Mouse (Mus musculus) lung, postnatal 0 days (tissue): ENCODE measurements around the gene Tm4sf5. TPM values are rescaled to one million over a fixed set of nuclear protein-coding genes. Genes with fewer than 3 reads are reported as not detected.
A peak's percentile ranks its signal among the peaks of the same experiment; 100 is the strongest.
"Not testable (repeated sequence)": the region's sequence is repeated elsewhere in the genome, so short reads cannot be mapped to it uniquely, and the experiment has no call there.

Source experiments
- ATAC-seq: fragments of 200-750 bp; cut with Nextera tagmentation; 2 replicates; pipeline ENCODE4 v1.8.0; 2017; ENCODE audit warnings: moderate library complexity
- DNase-seq: peaks from one replicate; pipeline ENCODE4 v3.0.0-alpha.2; 2016; ENCODE audit warnings: low spot score
- H3K27ac ChIP-seq: fragments of 300-500 bp; sonication (generic); 2 replicates; pipeline ENCODE4 v1.5.1; 2014; ENCODE audit warnings: antibody characterized with exemption, mild to moderate bottlenecking, low read length, mixed read lengths
- H3K27me3 ChIP-seq: fragments of 300-500 bp; sonication (generic); replicated peaks from 2 replicates; pipeline ENCODE4 v1.6.1; 2014; ENCODE audit warnings: low read length, mixed read lengths; ENCODE audit not compliant: insufficient read depth
- H3K36me3 ChIP-seq: fragments of 300-500 bp; sonication (generic); 2 replicates; pipeline ENCODE4 v1.6.1; 2014; ENCODE audit warnings: low read length, mixed read lengths; ENCODE audit not compliant: insufficient read depth
- H3K4me1 ChIP-seq: fragments of 300-500 bp; sonication (generic); 2 replicates; pipeline ENCODE4 v1.6.1; 2014; ENCODE audit warnings: antibody characterized with exemption, low read depth, low read length, mixed read lengths; ENCODE audit not compliant: insufficient read depth
- H3K4me2 ChIP-seq: fragments of 300-500 bp; sonication (generic); replicated peaks from 2 replicates; pipeline ENCODE4 v1.6.1; 2014; ENCODE audit warnings: low read depth, mild to moderate bottlenecking, low read length, moderate library complexity, mixed read lengths
- H3K4me3 ChIP-seq: fragments of 300-500 bp; sonication (generic); 2 replicates; pipeline ENCODE4 v1.5.1; 2014; ENCODE audit warnings: low read depth, low read length
- H3K9ac ChIP-seq: fragments of 300-500 bp; sonication (generic); replicated peaks from 2 replicates; pipeline ENCODE4 v1.6.1; 2014; ENCODE audit warnings: low read depth, mild to moderate bottlenecking
- H3K9me3 ChIP-seq: fragments of 300-500 bp; sonication (generic); 2 replicates; pipeline ENCODE4 v1.6.1; 2016; ENCODE audit warnings: low read length, mixed read lengths
- CTCF ChIP-seq: IDR thresholded peaks from 2 replicates; pipeline ENCODE4 v1.5.1; 2016; ENCODE audit warnings: antibody characterized with exemption, mild to moderate bottlenecking
- EP300 ChIP-seq: IDR thresholded peaks from 2 replicates; pipeline ENCODE4 v1.6.1; 2016; ENCODE audit warnings: antibody characterized with exemption, mild to moderate bottlenecking, control low read depth
- WGBS: fragments of 180-500 bp; shearing (Covaris S2); extraction: QIAGEN DNeasy Blood & Tissue Kit; methylation state at CpG from one replicate; pipeline ENCODE4 v1.1.7; 2014; 5-methylcytosine and 5-hydroxymethylcytosine counted together
- polyA plus RNA-seq: library from polyadenylated mRNA; unstranded; fragments of >200 nt; fragmentation: Nextera tagmentation; extraction: Ambion mirVana; gene quantifications from 2 replicates; pipeline ENCODE4 v1.2.1, GENCODE M21; 2015

The Tm4sf5 gene
- polyA plus RNA-seq, 1 experiment from 2014 or later, result 2.6 TPM

GRCm38 (mm10) chr11:70467902-70468619 lies 37.0 kb upstream of the Tm4sf5 start:
- TF ChIP-seq CTCF, result no peak
- peak; percentile 11 for TF ChIP-seq EP300
- peak; percentile 66 for DNase-seq
- peak; percentile 68 for ATAC-seq

GRCm38 (mm10) chr11:70469764-70470163 lies 35.3 kb upstream of the Tm4sf5 start:
- no peak for ATAC-seq
- no peak overlapping the region for H3K4me2 ChIP-seq
- no peaks in the 10 kb centered on the region for H3K27me3 ChIP-seq
- no peaks in the 10 kb centered on the region for H3K9me3 ChIP-seq
- H3K9ac ChIP-seq, result no peak overlapping the region
- H3K27ac ChIP-seq, result no peak overlapping the region
- peaks cover 6% of the 10 kb centered on the region; the same call in 1 of the 2 replicates for H3K4me1 ChIP-seq
- WGBS, result 86% methylated on average over 3 of the region's 3 CpGs
- no peak overlapping the region for H3K4me3 ChIP-seq
- H3K36me3 ChIP-seq, result no peaks in the 10 kb centered on the region
- no peak for DNase-seq
- TF ChIP-seq EP300 (no peak), CTCF (no peak)

More at GRCm38 (mm10) chr11:70467902-70468619, 37.0 kb upstream of the Tm4sf5 start:
- Histone ChIP-seq H3K27me3 (no peaks in the 10 kb centered on the region), H3K9me3 (no peaks in the 10 kb centered on the region), H3K36me3 (no peaks in the 10 kb centered on the region), H3K4me1 (peaks cover 6% of the 10 kb centered on the region; the same call in 1 of the 2 replicates), H3K9ac (no peak overlapping the region), H3K4me3 (no peak overlapping the region), H3K27ac (0 out of 2 replicates have a peak overlapping the region, but pooled peaks have one; percentile 51), H3K4me2 (no peak overlapping the region)
- 36% methylated on average over 5 of the region's 5 CpGs for WGBS

- H3K27ac ChIP-seq, result no peak overlapping the region
- ATAC-seq (no peak), DNase-seq (no peak)
- H3K4me3 ChIP-seq, result no peak overlapping the region
- H3K9ac ChIP-seq, result no peak overlapping the region
- no peaks in the 10 kb centered on the region for H3K27me3 ChIP-seq
- no peaks in the 10 kb centered on the region for H3K9me3 ChIP-seq
- H3K4me2 ChIP-seq, result no peak overlapping the region
- H3K36me3 ChIP-seq, result no peaks in the 10 kb centered on the region
- TF ChIP-seq CTCF (no peak), EP300 (no peak)
- no peaks in the 10 kb centered on the region; the same call in 1 of the 2 replicates for H3K4me1 ChIP-seq
These were observed 32.3 kb upstream of the Tm4sf5 start for GRCm38 (mm10) chr11:70472716-70473115.

- not testable (repeated sequence) for H3K4me3 ChIP-seq, H3K4me1 ChIP-seq, H3K4me2 ChIP-seq, DNase-seq, ATAC-seq, H3K27me3 ChIP-seq, H3K9me3 ChIP-seq, H3K27ac ChIP-seq, H3K36me3 ChIP-seq, H3K9ac ChIP-seq
- 89% methylated on average over 5 of the region's 5 CpGs for WGBS
These were observed 31.8 kb upstream of the Tm4sf5 start for GRCm38 (mm10) chr11:70473291-70473690.

DNA sequence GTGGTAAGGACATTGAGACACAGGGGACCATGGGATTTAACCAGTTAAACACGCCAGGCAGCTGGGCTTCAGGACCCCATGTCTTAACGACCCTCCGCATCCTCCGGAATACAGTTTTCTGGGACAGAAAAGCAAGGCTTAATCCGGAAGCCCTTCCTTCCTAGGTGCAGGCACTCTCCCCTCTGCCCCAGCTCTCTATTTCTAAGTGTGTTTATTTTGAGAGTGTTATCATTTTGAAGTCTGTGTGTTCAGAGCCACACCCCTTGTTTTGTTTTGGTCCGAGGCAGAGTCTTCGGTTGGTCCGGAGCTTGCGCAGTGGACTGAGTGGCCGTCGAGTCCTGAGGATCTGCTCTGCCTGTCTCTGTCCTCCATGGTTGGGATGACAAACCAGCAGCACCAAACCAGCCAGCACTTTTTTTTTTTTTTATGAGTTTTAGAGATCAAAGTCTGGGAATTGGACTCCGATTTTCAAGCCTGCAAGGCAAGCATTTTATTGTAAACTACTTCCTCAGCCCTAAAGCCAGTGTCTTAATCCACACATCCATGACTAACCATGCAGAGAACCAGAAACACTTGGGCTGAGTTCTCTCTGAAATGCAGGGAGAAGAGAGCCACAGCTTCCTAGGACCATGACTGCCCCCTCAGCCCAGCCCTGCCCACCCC lies 30.0 kb upstream of the Tm4sf5 start:
- Histone ChIP-seq H3K4me1 (no peaks in the 10 kb centered on the region), H3K4me2 (no peak overlapping the region), H3K27ac (no peak overlapping the region), H3K36me3 (no peaks in the 10 kb centered on the region), H3K9me3 (no peaks in the 10 kb centered on the region), H3K27me3 (no peaks in the 10 kb centered on the region), H3K9ac (no peak overlapping the region), H3K4me3 (no peak overlapping the region)
- 35% methylated on average over 12 of the region's 12 CpGs for WGBS
- no peak for DNase-seq
- ATAC-seq, result no peak
- no peak for TF ChIP-seq CTCF
- TF ChIP-seq EP300, result no peak

GRCm38 (mm10) chr11:70485498-70485897 lies 19.5 kb upstream of the Tm4sf5 start:
- Histone ChIP-seq H3K9me3 (no peaks in the 10 kb centered on the region), H3K9ac (no peak overlapping the region), H3K27ac (no peak overlapping the region), H3K36me3 (no peaks in the 10 kb centered on the region), H3K4me3 (no peak overlapping the region), H3K4me2 (no peak overlapping the region), H3K4me1 (no peaks in the 10 kb centered on the region), H3K27me3 (no peaks in the 10 kb centered on the region)
- WGBS, result 33% methylated on average over 2 of the region's 2 CpGs
- DNase-seq (no peak), ATAC-seq (no peak)
- TF ChIP-seq EP300 (no peak), CTCF (no peak)
